Mouse (Mus musculus): Measurements from ENCODE around the gene Daam1.
"Not testable (repeated sequence)": the region's sequence is repeated elsewhere in the genome, so short reads cannot be mapped to it uniquely, and the experiment has no call there.

Daam1 gene

GRCm38 (mm10) chr12:71835966-71836668 lies 5.2 kb downstream of the Daam1 start:
- no peak for DNase-seq

- no peak for DNase-seq
Measured at GRCm38 (mm10) chr12:71836776-71837175, 5.9 kb downstream of the Daam1 start.

GRCm38 (mm10) chr12:71837576-71837975 lies 6.7 kb downstream of the Daam1 start:
- no peak for DNase-seq

- DNase-seq: no peak
Measured at GRCm38 (mm10) chr12:71838230-71838629, 7.4 kb downstream of the Daam1 start.

- no peak for DNase-seq
Measured at GRCm38 (mm10) chr12:71839653-71840052, 8.8 kb downstream of the Daam1 start.

GRCm38 (mm10) chr12:71840430-71841186 lies 9.7 kb downstream of the Daam1 start:
- no peak for DNase-seq

GRCm38 (mm10) chr12:71842006-71842405 lies 11.1 kb downstream of the Daam1 start:
- DNase-seq: no peak

- no peak for DNase-seq
Measured at GRCm38 (mm10) chr12:71842588-71842987, 11.7 kb downstream of the Daam1 start.

- DNase-seq: no peak
Measured at GRCm38 (mm10) chr12:71845486-71845885, 14.6 kb downstream of the Daam1 start.

GRCm38 (mm10) chr12:71846416-71846815 lies 15.5 kb downstream of the Daam1 start:
- DNase-seq: not testable (repeated sequence)

- DNase-seq: not testable (repeated sequence)
Measured at GRCm38 (mm10) chr12:71847024-71847423, 16.1 kb downstream of the Daam1 start.

GRCm38 (mm10) chr12:71847617-71848016 lies 16.7 kb downstream of the Daam1 start:
- no peak for DNase-seq

- no peak for DNase-seq
Measured at GRCm38 (mm10) chr12:71848037-71848776, 17.3 kb downstream of the Daam1 start.

GRCm38 (mm10) chr12:71849051-71849450 lies 18.2 kb downstream of the Daam1 start:
- DNase-seq: no peak

- DNase-seq: no peak
Measured at GRCm38 (mm10) chr12:71850135-71850534, 19.3 kb downstream of the Daam1 start.

GRCm38 (mm10) chr12:71852678-71853077 lies 21.8 kb downstream of the Daam1 start:
- DNase-seq: no peak

GRCm38 (mm10) chr12:71853694-71854093 lies 22.8 kb downstream of the Daam1 start:
- no peak for DNase-seq

- no peak for DNase-seq
Measured at GRCm38 (mm10) chr12:71854191-71854590, 23.3 kb downstream of the Daam1 start.

GRCm38 (mm10) chr12:71855730-71856479 lies 25.0 kb downstream of the Daam1 start:
- peak; percentile 38 for DNase-seq

- DNase-seq: no peak
Measured at GRCm38 (mm10) chr12:71856480-71856754, 25.5 kb downstream of the Daam1 start.

GRCm38 (mm10) chr12:71859096-71859495 lies 28.2 kb downstream of the Daam1 start:
- no peak for DNase-seq

- no peak for DNase-seq
Measured at GRCm38 (mm10) chr12:71863846-71864543, 33.1 kb downstream of the Daam1 start.

GRCm38 (mm10) chr12:71864544-71864897 lies 33.6 kb downstream of the Daam1 start:
- no peak for DNase-seq
